Mouse (Mus musculus): ENCODE measurements around the gene Gm5431.

DNA sequence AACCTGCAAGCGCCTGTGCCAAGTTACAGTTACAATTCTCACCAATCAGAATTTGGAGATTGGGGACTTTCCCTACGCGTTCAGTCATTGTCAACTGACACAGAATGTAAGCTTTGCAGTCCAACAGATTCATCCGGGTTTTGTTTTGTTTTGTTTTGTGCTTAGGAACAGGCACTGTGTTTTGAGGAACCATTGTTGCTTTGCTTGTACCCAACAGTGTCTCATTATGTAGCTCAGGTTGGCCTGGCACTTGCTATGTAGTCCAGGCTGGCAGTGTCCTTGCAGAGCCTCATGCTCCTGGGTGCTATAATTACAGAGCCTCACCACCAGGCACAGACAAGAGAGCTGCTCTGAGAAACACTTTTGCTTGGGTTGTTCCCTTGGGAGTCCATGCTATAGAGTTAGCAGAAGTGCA lies 59.6 kb downstream of the Gm5431 start:
- TF ChIP-seq CTCF (IDR thresholded peaks at IDR 0.05; ENCODE audit: control insufficient read depth, insufficient read depth, low read length) (no peak), POLR2A (IDR thresholded peaks at IDR 0.05; ENCODE audit: borderline replicate concordance, control insufficient read depth, low read depth, low read length) (no peak)

All from bone marrow, adult 2 months (tissue).